Mouse (Mus musculus) stomach, postnatal 0 days (tissue): ENCODE results near the gene Haus8. TPM values are rescaled to one million over a fixed set of nuclear protein-coding genes. Genes with fewer than 3 reads are reported as not detected.
"Not testable (repeated sequence)": the region's sequence is repeated elsewhere in the genome, so short reads cannot be mapped to it uniquely, and the experiment has no call there.

Experiments used
- ATAC-seq: fragments of 200-750 bp; cut with Nextera tagmentation; 2 replicates; pipeline ENCODE4 v1.8.0; 2017; ENCODE audit not compliant: low FRiP score, low TSS enrichment
- DNase-seq: peaks from one replicate; pipeline ENCODE4 v3.0.0-alpha.2; 2016; ENCODE audit warnings: low spot score
- H3K27ac ChIP-seq: fragments of 300-500 bp; sonication (generic); replicated peaks from 2 replicates; pipeline ENCODE4 v1.5.1; 2014; ENCODE audit warnings: mild to moderate bottlenecking, control low read depth
- H3K27me3 ChIP-seq: fragments of 300-500 bp; sonication (generic); 2 replicates; pipeline ENCODE4 v1.6.1; 2014; ENCODE audit warnings: low read length; ENCODE audit not compliant: control insufficient read depth, insufficient read depth
- H3K36me3 ChIP-seq: fragments of 300-500 bp; sonication (generic); 2 replicates; pipeline ENCODE4 v1.6.1; 2014; ENCODE audit warnings: low read length, mixed read lengths; ENCODE audit not compliant: control insufficient read depth, insufficient read depth
- H3K4me1 ChIP-seq: fragments of 300-500 bp; sonication (generic); replicated peaks from 2 replicates; pipeline ENCODE4 v1.6.1; 2014; ENCODE audit warnings: antibody characterized with exemption; ENCODE audit not compliant: control insufficient read depth, insufficient read depth
- H3K4me2 ChIP-seq: fragments of 300-500 bp; sonication (generic); replicated peaks from 2 replicates; pipeline ENCODE4 v1.6.1; 2014; ENCODE audit warnings: low read depth, mild to moderate bottlenecking, control low read depth, moderate library complexity
- H3K4me3 ChIP-seq: fragments of 300-500 bp; sonication (generic); 2 replicates; pipeline ENCODE4 v1.5.1; 2014; ENCODE audit warnings: low read depth, low read length, control low read depth
- H3K9ac ChIP-seq: fragments of 300-500 bp; sonication (generic); 2 replicates; pipeline ENCODE4 v1.6.1; 2014; ENCODE audit warnings: mild to moderate bottlenecking, low read length, control low read depth, mixed read lengths
- H3K9me3 ChIP-seq: fragments of 300-500 bp; sonication (generic); 2 replicates; pipeline ENCODE4 v1.6.1; 2016; ENCODE audit warnings: low read length; ENCODE audit not compliant: control insufficient read depth
- CTCF ChIP-seq: IDR thresholded peaks from 2 replicates; pipeline ENCODE4 v1.5.1; 2016; ENCODE audit warnings: antibody characterized with exemption, low read depth, mild to moderate bottlenecking, moderate library complexity
- EP300 ChIP-seq: optimal IDR thresholded peaks from 2 replicates; pipeline ENCODE3; 2016; ENCODE audit warnings: antibody characterized with exemption
- WGBS: fragments of 180-500 bp; shearing (Covaris S2); extraction: QIAGEN DNeasy Blood & Tissue Kit; methylation state at CpG from one replicate; pipeline ENCODE4 v1.1.7; 2014; 5-methylcytosine and 5-hydroxymethylcytosine counted together
- polyA plus RNA-seq: library from polyadenylated mRNA; unstranded; fragments of >200 nt; fragmentation: Nextera tagmentation; extraction: Ambion mirVana; gene quantifications from 2 replicates; pipeline ENCODE4 v1.2.1, GENCODE M21; 2015

Gene Haus8
- polyA plus RNA-seq, 1 experiment from 2014 or later: 24.8 TPM

GRCm38 (mm10) chr8:71291351-71291750 lies 18.6 kb upstream of the Haus8 start:
- H3K4me2 ChIP-seq: no peak overlapping the region
- DNase-seq (no peak), ATAC-seq (no peak)
- H3K4me1 ChIP-seq: no peaks in the 10 kb centered on the region
- no peak overlapping the region for H3K9ac ChIP-seq
- whole genome bisulfite sequencing: 95% methylated on average over 6 of the region's 6 CpGs
- H3K36me3 ChIP-seq: peaks cover 5% of the 10 kb centered on the region
- H3K9me3 ChIP-seq: no peaks in the 10 kb centered on the region
- no peak for TF ChIP-seq CTCF
- no peak for TF ChIP-seq EP300
- no peak overlapping the region for H3K4me3 ChIP-seq
- no peak overlapping the region for H3K27ac ChIP-seq
- no peaks in the 10 kb centered on the region for H3K27me3 ChIP-seq

GRCm38 (mm10) chr8:71290911-71291310 lies 18.2 kb upstream of the Haus8 start:
- Histone ChIP-seq H3K4me3 (no peak overlapping the region), H3K36me3 (peaks cover 5% of the 10 kb centered on the region), H3K9ac (no peak overlapping the region), H3K9me3 (no peaks in the 10 kb centered on the region), H3K27me3 (no peaks in the 10 kb centered on the region), H3K27ac (no peak overlapping the region), H3K4me1 (no peaks in the 10 kb centered on the region), H3K4me2 (no peak overlapping the region)
- 98% methylated on average over 10 of the region's 10 CpGs for WGBS
- ATAC-seq: no peak
- no peak for DNase-seq
- no peak for TF ChIP-seq EP300
- no peak for TF ChIP-seq CTCF

- Histone ChIP-seq H3K4me3 (no peak overlapping the region), H3K4me1 (no peaks in the 10 kb centered on the region), H3K27me3 (no peaks in the 10 kb centered on the region), H3K27ac (no peak overlapping the region), H3K36me3 (peaks cover 5% of the 10 kb centered on the region), H3K9me3 (no peaks in the 10 kb centered on the region), H3K9ac (no peak overlapping the region), H3K4me2 (no peak overlapping the region)
- DNase-seq: no peak
- TF ChIP-seq EP300 (no peak), CTCF (no peak)
- WGBS: 93% methylated on average over 21 of the region's 21 CpGs
- 0 out of 2 replicates have a peak, but pooled peaks have one; percentile 18 for ATAC-seq
These were observed 17.5 kb upstream of the Haus8 start for GRCm38 (mm10) chr8:71290211-71290610.

DNA sequence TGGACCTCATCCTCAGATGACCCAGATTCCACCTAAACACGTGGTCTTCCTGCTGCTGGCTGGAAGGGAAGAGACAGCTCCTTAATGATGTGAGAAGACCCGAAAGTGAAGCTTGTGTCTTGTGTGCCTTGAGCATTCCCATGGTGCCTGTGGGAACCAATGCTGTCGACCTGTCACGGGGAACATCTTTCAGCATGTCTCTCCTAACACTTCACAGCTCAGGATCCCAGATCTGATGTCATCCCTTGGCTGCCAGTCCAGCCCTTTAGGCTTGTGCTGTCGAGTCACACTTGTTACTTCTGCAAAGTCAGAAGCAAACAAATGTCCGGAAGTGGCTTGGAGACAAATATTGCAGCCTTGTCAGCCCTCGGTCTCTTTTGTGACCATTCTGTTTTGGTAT lies 16.4 kb upstream of the Haus8 start:
- Histone ChIP-seq H3K27me3 (no peaks in the 10 kb centered on the region), H3K9ac (no peak overlapping the region), H3K4me2 (no peak overlapping the region), H3K4me3 (no peak overlapping the region), H3K36me3 (peaks cover 5% of the 10 kb centered on the region), H3K27ac (no peak overlapping the region), H3K4me1 (no peaks in the 10 kb centered on the region), H3K9me3 (no peaks in the 10 kb centered on the region)
- TF ChIP-seq EP300: no peak
- TF ChIP-seq CTCF: no peak
- 66% methylated on average over 7 of the region's 7 CpGs for WGBS
- DNase-seq (no peak), ATAC-seq (no peak)

- no peaks in the 10 kb centered on the region for H3K9me3 ChIP-seq
- 43% methylated on average over 3 of the region's 3 CpGs for WGBS
- H3K4me2 ChIP-seq: no peak overlapping the region
- peak; percentile 50 for TF ChIP-seq CTCF
- TF ChIP-seq EP300: no peak
- no peaks in the 10 kb centered on the region for H3K4me1 ChIP-seq
- no peaks in the 10 kb centered on the region for H3K27me3 ChIP-seq
- no peak overlapping the region for H3K27ac ChIP-seq
- ATAC-seq (no peak), DNase-seq (no peak)
- H3K4me3 ChIP-seq: no peak overlapping the region
- H3K36me3 ChIP-seq: peaks cover 5% of the 10 kb centered on the region
- H3K9ac ChIP-seq: no peak overlapping the region
These were observed 15.8 kb upstream of the Haus8 start for GRCm38 (mm10) chr8:71288441-71288949.

DNA sequence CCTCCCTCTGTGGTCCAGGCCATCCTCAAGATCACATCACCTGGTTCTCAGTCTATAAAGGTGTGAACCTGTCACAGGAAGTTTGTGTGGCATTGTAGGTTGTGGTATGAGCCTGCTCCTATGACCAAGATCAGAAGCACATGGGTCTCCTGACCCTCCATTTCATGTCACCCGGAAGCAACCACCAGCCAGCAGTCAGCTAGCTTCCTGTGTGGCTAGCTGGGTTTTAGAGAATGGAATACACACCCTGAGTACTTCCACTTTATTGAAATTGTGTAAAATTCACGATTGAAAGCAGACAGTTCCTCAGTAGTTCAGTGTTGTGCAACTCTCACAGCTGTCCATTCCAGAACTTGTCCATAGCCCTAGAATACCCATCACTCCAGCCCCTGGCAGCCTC lies 13.5 kb upstream of the Haus8 start:
- H3K4me1 ChIP-seq, H3K4me2 ChIP-seq, ATAC-seq, H3K4me3 ChIP-seq, H3K9ac ChIP-seq, H3K27ac ChIP-seq, DNase-seq, H3K9me3 ChIP-seq, H3K27me3 ChIP-seq, H3K36me3 ChIP-seq: not testable (repeated sequence)
- WGBS: 72% methylated on average over 2 of the region's 2 CpGs
